Mouse (Mus musculus) erythroblast, embryonic 14.5 days (primary cell): Measurements from ENCODE around the gene Fam214a.

Experiments used
- GATA1 ChIP-seq: IDR thresholded peaks from 2 replicates; pipeline ENCODE4 v1.6.1; 2012; ENCODE audit warnings: low read length, inconsistent platforms, mixed read lengths
- TAL1 ChIP-seq: IDR thresholded peaks from 3 replicates; pipeline ENCODE4 v1.6.1; 2012; ENCODE audit warnings: low read length, inconsistent platforms, mixed read lengths

- TF ChIP-seq TAL1 (no peak), GATA1 (no peak)
These were observed 124.5 kb downstream of the Fam214a start for GRCm38 (mm10) chr9:75077191-75077590.
